Mouse (Mus musculus): ENCODE results near the gene H2al1o.
"Not testable (repeated sequence)": the region's sequence is repeated elsewhere in the genome, so short reads cannot be mapped to it uniquely, and the experiment has no call there.

DNA sequence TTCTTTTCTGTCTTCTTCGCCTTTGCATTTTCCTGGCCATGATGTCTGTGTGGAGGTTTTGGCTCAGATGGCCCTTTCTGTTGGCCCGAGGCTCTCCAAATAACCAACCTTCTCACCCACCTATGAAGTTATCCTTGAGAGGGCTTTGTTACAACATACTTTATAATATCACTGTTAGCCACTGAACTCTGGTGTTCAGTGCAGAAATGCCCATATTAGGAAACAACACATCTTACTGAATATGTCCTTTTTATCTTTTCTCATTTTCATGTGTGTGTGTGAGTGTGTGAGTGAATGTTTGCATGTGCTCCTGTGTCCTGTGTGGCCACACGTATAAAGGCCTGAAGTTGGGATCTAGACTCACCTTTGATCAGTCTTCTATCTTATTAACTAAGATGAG is at the start of gene H2al1o:
- TF ChIP-seq EP300 (IDR thresholded peaks at IDR 0.05; ENCODE audit: low read length); CTCF (conservative IDR thresholded peaks at IDR 0.05 in 1 of 2, IDR thresholded peaks at IDR 0.05 in 1 of 2; ENCODE audit: low read depth in 2 of 2, low read length in 2 of 2); E2F4 (IDR thresholded peaks at IDR 0.05; ENCODE audit: insufficient replicate concordance, low read depth, low read length); IRF4 (IDR thresholded peaks at IDR 0.05; ENCODE audit: low read depth, low read length): not testable (repeated sequence)
